Mouse (Mus musculus): ENCODE measurements at regions not wholly inside any gene's neighbourhood (a gene's known extent, or its start where the extent isn't known, plus 50 kb on each side); places are given as distances from the start of the nearest gene placed in this dataset.

DNA sequence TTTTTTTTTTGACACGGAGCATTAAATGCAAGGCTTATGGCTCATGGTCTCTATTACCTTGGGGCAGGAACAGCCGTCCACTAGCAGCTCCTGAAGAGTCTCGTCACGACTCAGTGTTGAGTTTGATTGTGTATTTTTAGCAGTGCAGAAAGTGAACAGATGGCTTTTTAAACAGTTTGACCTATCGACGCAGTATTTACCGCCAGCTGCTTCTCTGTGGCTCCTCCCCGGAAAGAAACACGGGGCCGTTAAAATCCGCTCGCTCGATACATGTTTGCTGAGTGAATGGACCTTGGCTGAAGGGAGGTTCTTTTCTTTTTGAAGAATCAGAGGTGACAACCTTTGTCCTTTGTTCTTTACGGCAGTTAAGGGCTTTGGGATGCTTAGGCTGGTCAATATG, 401.3 kb upstream of the Kcnab2 start:
- intact Hi-C loops (cut with DNase I), result no loop called here
- no peak for DNase-seq

DNA sequence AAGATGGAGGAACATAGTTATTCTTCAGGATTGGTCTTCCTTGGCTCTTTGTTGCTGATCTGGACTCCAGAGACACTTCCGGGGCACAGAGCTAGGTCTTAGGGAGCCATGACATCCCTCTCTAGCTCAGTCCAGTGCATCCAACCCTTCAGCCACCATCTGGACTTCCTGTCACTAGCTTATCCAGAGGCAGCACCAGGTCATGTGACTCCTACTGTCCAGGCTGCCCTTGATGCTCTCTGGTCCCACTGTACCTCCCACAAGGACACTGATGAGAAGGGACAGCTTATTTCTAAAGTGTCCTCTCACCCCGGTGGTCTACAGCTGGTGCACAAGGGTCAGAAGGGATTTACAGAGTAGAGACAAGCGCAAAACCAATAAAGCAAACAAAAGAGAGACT, 400.7 kb upstream of the Kcnab2 start:
- intact Hi-C loops (cut with DNase I), result no loop called here
- DNase-seq, result no peak

DNA sequence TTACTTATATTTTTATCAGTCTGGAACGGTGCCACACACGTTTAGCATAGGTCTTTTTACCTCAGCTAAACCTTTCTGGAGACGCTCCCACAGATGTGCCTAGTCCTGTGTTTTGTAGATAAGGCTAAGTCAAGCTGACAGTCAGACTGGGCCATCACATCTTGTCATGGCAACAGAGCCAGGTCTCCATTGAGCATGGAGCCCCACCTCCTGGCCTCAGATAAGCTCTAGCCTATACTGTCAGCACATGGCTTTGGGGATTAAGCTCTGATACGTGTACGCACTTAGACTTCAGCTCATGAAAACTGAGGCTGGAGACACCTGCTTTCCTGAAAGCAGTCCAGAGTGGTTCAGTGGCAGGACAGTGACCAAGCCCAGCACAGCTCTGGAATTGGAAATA, 392.4 kb upstream of the Kcnab2 start:
- DNase-seq, result no peak
- intact Hi-C loops (cut with DNase I), result no loop called here

DNA sequence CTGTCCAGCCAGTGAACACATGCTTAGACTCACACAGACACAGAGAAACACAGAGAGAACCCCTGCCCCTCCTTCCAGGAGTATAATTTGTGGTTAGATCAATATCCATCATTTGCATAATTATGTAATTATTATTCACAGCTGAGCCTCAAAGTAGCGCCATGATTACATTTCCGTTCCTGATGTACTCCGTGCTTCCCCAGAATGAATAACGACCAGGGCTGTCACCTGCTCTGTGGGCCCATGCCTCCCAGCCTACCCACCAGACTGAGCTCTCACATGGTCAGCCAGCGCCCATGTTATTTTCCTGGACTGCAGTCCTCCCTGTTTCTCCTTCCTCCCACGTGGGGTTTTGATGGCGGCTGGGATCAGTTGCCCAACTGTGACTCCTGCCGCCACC, 388.2 kb upstream of the Kcnab2 start:
- no peak for DNase-seq
- intact Hi-C loops (cut with DNase I), result no loop called here

DNA sequence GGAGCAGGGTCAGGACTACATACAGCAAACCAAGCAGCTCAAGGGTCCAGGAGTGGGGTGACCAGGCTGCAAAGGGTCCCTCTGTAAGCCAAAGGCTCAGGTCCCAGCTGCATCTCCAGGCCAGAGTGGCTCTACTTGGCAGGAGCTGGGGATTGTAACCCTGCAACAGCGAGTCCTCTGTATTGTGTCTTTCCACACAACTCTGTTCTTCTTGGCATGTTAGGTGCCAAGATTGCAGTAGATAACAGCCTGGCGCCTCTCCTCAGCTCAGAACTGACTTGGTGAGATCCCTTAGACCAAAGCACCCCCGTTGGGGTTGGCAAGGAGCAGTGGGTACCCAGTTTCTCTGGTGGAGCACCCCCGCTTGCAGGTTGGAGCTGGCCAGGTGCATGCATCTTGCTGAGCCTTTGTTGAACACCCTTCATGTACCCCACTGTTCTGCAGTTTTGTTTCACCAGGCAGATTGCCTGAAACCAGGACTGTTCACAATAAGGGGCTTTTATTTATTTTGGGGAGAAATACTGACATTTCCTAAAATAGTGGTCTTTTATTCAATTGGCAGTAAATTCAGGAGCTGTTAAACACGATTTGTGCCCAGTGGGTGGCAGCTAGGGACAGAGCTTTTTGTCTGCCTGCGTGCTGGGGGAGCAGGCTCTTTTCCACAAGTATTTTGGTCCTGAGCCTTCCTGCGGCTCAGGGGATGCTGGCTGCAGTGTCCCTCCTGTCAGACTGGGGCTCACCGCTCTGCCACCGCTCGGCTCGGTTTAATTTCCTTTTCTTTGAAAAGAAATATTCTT, 385.3 kb upstream of the Kcnab2 start:
- no peak for DNase-seq
- intact Hi-C loops (cut with DNase I), result no loop called here

DNA sequence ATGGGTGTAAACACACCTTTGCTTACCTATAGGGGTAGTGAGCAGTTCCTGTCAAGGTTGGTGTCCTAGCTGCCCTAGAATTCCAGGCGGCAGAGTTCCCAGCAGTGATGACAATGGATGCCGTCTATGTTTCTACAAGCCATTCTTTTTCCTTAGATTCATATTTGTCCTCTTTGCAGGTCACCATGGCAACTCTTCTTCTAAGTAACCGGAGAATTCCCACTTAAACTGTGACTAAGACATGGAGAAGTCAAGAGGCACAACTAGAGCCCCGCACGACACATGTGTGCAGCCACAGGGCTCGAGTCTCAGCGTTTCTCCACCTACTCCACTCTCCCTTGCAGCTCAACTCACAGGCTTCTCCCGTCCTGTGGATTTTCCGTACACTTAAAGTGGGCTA, 381.5 kb upstream of the Kcnab2 start:
- DNase-seq, result no peak
- intact Hi-C loops (cut with DNase I), result no loop called here

DNA sequence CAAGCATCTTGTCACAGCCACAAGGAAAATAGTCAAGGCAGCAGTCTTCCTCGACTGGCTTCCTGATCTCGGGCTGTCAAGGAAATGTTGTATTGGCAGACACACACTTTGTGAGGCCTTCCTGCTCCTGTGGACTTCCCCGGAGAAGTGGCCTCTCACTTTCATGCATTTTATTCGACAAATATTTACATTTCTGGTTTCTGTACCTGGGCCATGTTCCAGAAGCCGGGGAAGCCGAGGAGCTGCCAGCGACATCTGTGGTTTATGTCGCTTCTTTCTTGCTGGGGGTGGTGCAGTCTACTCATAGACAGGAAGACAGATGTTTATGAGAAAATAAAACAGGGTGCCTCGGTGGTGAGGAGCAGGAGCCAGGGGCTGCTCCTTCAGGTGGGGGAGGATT, 372.5 kb upstream of the Kcnab2 start:
- no peak for DNase-seq
- intact Hi-C loops (cut with DNase I), result no loop called here

DNA sequence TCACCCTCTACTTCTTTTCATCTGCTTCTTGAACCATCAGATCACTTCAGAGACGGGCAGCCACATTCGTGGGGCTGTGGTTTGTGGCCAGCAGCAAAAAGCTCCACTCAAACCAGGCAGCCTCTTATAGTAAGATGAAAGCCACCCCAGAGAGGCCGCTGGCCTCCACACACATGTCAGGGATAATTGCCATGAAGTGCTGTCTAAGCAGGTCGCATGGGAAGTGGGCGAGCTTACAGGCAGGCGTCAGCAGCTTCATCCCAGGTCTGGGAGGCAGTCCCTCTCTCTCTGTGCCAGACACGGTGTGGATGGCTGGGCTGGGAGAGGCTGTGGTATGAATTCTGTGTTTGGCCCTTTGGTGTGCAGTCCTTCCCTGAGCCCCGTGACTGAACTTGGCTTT, 358.4 kb upstream of the Kcnab2 start:
- DNase-seq, result no peak
- intact Hi-C loops (cut with DNase I), result no loop called here

DNA sequence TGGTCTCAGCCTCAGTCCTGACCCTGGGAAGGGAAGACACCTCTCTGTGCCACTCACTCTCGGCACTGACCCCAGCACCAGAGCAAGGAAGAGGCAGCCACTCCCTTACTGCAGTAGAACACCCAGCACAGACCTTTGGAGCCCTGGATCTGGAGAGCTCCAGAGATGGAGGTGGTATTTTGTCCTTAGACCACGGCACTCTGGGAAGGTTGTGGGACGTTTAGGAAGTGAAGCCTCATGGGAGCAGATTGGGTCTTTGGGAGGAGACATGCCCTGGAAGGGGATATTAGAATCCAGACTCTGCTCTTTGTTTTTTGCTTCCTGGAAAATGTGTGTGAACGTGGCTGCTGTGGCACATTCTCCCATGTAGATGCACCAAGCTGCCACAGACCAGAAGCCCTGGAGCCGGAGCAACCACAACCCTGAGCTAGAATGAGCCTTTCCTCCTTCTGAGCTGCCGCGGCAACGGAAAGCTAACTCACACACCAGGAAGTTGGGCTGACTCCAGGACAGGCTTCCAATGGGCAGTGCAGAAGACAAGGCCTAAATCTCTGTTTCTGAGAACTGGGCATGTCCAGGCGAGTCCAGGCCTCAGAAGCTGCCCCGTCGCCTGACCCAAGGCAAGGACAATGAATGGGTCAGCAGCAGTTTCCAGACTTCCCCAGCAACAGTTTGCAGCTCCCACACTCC, 356.9 kb upstream of the Kcnab2 start:
- no peak for DNase-seq
- intact Hi-C loops (cut with DNase I), result no loop called here

DNA sequence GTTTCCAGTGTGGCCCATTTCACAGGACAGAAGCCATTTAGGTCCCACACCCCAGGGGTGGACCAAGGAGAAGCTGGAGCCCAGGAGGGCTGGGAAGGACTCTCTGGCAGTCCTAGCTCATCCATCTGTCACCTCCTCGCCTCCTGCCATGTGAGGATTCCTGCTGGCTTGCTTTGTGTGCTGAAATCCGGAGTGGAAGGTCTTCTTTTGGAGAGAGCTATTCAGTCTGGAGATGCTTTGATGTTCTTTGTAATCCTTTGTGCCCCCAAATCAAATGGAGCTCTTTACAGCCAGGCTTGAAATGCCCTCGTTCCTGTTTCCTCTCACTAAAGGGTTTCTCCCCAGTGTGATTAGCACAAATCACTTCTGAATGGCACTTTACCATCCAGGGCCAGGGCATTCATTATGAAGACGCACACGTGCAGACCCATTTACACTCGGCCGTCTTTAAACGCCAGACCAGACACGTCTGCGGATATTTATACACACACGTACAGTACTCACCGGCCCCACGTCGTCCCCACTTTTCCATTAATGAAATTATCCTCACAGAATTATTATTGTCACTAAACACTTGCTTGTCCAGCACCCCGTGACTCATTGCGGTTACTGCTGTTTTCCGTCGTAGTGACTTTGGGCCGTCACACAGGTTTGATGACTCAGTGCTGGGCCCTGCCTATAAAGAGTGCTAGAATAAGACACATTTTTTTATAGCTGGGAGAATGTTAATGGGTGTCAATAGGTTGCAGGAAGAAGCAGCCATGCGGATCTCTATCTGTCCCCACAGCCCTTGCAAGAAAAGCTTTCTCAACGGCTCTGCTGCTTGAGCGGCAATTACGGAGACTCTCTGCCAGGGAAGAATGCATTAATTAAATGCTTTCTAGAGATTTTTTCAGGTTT, 356.0 kb upstream of the Kcnab2 start:
- DNase-seq, result no peak
- intact Hi-C loops (cut with DNase I), result no loop called here

DNA sequence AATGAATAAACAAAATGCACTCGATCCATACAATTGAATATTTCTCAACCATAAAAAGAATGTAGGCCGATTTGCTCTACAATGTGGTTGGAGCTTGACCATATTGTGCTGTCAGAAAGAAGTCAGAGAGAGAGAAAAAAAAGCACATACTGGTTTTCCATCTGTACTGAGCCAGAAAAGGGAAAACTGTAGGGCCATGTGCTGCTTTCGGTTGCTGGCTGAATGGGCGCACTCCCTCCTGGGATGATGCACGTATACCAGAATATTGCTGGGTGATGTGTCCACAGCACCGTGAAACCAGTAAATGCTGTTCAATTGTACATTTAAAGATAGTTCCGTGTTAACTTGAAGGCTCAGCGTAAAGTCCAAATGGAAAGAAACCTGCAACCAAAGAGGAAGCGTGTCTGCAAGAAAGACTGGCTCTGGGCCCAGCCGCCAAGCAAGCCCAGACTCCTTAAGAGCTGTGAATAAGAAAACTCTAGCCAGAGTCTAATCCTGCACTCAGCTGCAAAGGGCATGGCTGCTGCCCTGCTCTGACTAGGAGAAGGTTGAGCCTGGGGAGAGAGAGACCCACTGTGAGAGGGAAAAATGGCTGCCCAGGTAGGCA, 355.2 kb upstream of the Kcnab2 start:
- intact Hi-C loops (cut with DNase I), result no loop called here
- DNase-seq, result no peak

DNA sequence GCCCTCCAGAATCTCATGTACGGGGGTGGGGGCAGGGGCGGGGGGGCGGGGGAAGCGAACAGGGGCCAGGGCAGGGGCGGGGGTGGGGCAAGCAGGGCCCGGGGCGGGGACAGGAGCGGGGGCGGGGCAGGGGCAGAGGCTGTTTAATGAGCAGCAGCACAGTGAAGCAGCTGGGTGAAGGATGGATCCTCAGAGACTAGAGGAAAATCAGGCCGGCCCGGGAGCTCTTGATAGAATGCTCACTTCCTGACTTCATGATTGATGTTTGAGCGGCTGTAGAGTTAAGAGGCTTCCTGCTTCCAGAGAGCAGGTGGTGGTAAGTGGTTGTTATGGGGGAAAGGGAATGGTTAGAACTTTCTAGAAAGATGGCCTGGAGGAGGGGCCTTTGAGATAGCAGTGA, 347.5 kb upstream of the Kcnab2 start:
- intact Hi-C loops (cut with DNase I), result no loop called here
- DNase-seq, result no peak

DNA sequence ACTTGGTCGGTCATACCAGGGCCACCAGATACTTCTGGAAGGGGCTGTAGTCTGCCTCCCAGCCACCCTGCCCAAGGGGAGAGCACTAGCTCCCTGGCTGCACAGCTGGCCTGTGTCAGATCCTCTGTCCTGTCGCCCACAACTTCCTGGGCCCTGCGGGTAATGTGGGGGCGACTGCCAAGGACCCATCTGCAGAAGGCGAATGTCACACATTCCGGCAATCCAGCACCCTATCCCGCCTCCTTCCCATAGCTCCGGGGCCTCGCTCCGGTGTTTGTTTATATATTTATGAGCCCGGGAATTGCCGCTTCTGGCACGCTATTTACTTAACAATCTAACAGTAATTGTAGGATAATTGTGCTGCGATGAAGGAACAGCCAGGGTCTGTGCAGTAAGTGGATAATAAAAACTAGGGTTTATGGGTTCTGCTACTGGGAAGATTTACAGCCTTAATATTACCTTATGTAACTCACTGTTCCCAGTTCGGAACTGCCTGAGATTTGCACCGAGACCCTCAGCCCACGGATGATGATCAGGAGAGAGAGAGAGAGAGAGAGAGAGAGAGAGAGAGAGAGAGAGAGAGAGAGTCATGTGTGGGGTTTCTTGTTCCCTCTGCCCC, 338.6 kb upstream of the Kcnab2 start:
- intact Hi-C loops (cut with DNase I), result no loop called here
- no peak for DNase-seq

DNA sequence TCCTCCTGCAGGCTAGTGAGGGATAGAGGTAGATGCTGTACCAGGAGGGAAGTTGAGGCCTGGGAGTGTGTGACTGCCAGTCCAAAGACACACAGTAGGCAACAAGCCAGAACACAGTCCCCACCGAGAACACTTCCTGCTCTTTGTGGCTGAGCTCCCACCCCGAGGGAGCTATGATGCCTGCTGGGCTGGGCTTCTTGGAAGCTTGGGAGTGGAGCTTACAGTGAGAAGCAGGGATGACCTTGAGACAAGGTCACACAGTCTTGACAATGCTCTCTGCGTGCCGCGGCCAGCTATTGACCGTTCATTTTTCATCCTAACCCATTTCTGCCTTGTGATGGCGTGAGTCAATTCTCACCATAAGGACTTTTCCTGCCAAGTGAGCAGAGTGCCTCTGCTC, 328.9 kb upstream of the Kcnab2 start:
- DNase-seq, result no peak
- intact Hi-C loops (cut with DNase I), result no loop called here

DNA sequence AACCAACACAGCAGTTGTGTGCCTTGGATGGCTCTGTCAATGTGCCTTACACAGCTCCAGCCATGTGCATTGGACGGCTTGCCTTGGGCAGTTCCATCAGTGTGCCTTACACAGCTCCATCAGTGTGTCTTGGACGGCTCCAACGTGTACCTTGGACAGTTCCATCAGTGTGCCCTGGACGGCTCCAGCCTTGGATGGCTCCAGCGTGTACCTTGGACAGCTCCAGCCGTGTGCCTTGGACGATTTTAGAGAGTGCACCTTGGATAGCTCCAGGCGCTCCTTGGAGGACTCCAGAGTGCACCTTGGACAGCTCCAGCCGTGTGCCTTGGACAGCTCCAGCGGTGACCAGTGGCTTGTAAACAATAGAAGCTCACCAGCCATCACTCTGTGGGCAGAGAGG, 321.7 kb upstream of the Kcnab2 start:
- intact Hi-C loops (cut with DNase I), result no loop called here
- peak in 1 of 2 experiments; percentile 14 for DNase-seq

DNA sequence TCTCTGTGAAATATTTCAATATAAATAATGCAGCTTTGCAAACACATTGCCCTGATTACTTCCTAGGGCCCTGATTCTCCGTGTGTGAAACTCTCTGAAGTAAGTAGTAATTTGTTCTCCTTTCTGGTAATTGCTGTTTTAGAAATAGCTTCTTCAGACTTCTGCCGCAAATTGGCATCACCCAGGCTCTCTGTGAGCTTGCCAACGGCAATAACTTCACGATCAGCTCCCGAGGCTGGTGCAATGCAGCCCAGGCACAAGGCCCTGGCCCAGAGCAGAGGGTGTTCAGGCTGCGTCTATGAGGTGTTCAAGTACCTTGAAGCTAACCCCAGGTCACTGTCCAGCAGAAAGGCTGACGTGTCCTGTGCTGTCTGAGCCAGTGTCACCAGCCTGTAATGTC, 310.8 kb upstream of the Kcnab2 start:
- intact Hi-C loops (cut with DNase I), result no loop called here
- DNase-seq, result no peak

DNA sequence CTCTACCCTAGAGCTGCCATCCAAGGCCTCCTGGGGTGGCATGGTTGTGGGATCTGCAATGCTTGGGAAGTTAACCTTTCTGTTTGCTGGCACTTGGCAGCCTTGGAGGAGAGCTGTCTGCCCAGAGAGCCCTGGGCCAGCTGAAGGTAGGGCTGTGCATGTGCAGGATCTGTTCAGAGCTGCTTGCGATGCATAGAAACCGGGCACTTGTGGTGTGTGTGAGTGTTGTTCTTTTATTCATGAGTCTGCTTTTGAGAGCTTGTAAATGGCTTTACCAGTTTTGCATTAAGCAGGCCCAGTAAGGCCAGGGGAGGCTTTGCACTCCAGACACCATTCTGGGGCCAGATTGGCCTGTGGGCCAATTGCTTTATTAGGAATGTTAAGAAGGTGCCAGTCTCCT, 307.3 kb upstream of the Kcnab2 start:
- intact Hi-C loops (cut with DNase I), result no loop called here
- no peak for DNase-seq

DNA sequence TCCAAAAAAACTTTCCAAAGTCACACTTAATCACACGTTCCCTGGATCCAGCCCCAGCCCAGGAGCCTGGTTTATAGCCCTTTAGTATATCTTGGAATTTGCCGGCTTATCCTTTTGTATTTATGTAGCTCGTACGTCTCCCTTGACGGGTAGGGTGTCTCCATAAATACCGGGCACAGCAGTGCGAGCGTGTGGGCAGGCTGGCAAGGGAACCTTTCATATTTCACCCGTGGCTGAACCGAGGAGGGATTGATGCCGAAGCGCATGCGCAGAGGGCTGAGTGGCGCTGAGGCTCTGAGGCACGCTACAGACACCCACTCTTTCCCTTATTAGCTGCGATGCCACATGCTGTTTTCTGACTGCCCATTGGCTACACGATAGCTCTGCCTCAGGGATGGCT, 301.9 kb upstream of the Kcnab2 start:
- intact Hi-C loops (cut with DNase I), result no loop called here

DNA sequence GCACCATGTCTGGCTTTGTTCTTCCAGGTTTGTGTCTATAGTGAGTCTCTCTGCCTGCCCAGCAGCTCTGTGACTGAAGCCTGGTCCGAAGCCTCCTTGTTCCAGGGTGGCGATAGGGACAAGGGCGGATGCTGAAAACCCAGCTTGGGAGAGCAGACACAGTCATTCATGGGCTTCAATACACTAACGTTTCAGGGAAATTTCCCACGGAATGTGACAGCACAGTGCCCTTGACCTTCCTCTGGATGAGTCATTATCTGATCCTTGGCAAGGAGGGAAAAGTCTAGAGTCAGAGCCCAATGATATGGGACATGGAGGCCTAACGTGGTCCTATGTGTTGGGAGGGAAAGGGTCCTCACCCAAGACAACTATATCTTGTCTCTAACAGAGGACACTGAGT, 298.1 kb upstream of the Kcnab2 start:
- DNase-seq, result no peak
- intact Hi-C loops (cut with DNase I), result no loop called here

More for the DNA sequence above, 301.9 kb upstream of the Kcnab2 start:
- DNase-seq, result no peak

DNA sequence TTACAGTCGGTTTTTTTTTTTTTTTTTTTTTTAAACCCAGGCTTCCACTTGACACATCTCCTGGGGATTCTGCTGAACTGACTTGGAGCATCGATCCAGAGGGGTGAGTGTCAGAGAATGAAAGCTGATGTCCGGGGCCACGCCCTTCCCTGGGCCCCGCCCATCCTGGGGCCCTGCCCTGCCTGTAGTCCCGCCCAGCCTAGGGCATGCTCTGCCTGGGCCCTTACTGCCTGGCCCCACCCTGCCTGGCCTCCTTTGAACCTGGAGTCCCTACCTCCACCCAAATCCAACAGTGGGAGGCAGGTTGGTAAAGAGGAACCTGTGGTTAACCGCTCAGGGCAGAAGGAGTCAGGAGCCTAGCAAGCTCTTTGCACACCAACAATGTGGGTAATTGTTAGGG, 293.7 kb upstream of the Kcnab2 start:
- no peak for DNase-seq
- intact Hi-C loops (cut with DNase I), result no loop called here

DNA sequence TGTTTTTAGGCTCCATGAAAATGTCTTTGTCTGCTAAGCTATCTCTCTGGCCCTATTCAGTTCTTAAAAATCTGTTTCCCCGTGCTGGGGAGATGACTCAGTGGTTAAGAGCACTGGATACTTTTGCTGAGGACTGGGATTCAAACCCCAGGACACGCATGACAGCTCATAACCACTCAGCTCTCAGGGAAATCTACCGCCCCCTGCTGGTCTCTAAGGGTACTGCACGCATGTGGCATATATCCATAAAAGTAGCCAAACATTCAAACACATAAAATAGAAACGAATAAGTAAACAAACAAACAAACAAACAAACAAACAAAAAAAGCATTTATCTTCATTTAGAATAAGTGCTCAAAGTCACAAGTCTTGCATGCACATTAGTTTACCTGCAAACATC, 289.7 kb upstream of the Kcnab2 start:
- no peak for DNase-seq
- intact Hi-C loops (cut with DNase I), result no loop called here

All from heart, postnatal 36 days (tissue).